Mouse (Mus musculus): ENCODE measurements around the gene Schip1.

GRCm38 (mm10) chr3:68575636-68576340, 511.2 kb downstream of the Schip1 start:
- TF ChIP-seq GATA1 (IDR thresholded peaks at IDR 0.05; ENCODE audit: low read length): no peak
- TF ChIP-seq TAL1 (IDR thresholded peaks at IDR 0.05; ENCODE audit: low read length): no peak
